Mouse (Mus musculus) right cerebral cortex, adult 18-20 months (tissue): ENCODE results near the gene Rhoh.

Experiments
- DNase-seq: peaks from one replicate; pipeline ENCODE4 v3.0.0; 2022; ENCODE audit warnings: mixed read lengths

The Rhoh gene

GRCm38 (mm10) chr5:65933764-65934163 is 72.8 kb downstream of the Rhoh start:
- no peak for DNase-seq

GRCm38 (mm10) chr5:65934783-65935182 is 73.8 kb downstream of the Rhoh start, which contains the start of gene Chrna9:
Gene Chrna9 (plus strand): TSS chr5:65934921.
- DNase-seq = no peak

- DNase-seq = no peak
Measured at GRCm38 (mm10) chr5:65937011-65937726, 76.2 kb downstream of the Rhoh start.

GRCm38 (mm10) chr5:65937998-65938715 is 77.1 kb downstream of the Rhoh start:
- peak; percentile 64 for DNase-seq

GRCm38 (mm10) chr5:65941145-65941544 is 80.1 kb downstream of the Rhoh start:
- DNase-seq = no peak
